Mouse (Mus musculus): ENCODE measurements at regions not wholly inside any gene's neighbourhood (a gene's known extent, or its start where the extent isn't known, plus 50 kb on each side); places are given as distances from the start of the nearest gene placed in this dataset.
"Not testable (repeated sequence)": the region's sequence is repeated elsewhere in the genome, so short reads cannot be mapped to it uniquely, and the experiment has no call there.

DNA sequence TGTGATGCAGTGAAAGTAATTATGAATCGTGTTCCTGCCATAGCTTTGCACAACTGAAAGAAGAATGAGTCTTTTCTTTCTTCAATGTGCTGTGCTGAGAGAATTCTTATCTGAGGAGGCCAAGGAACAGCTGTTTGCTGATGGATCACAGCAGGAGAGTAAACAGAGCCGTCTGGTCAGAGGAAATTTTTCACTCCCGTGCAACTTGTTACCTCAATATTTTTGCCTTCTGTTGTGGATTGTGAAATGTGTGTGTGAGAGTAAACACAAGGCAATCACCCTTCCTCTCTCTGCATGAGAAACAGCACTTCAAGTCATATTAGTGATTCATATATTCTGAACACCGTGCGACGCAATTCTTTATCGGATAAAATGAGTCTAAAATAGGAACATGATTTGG lies 171.9 kb downstream of the Epm2a start:
- DNase-seq (ENCODE audit: extremely low read depth, low read depth), result no peak

DNA sequence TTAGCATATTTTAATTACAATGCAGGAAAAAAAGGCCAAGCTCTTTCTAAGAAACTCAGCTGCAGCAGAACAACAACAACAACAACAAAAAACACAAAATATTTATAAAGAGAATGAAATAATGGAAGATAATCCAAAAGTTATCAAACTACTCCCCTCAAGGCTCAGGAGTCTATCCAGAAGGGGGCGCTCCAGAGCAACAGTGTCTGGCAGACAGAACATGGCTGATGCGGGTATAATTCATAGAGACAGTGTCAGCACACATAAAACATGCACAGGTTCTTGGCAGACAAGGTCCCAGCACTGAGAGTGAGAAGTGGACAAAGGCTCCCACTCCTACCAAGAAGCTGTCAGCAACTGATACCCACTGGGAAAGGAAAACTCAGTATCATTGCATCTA lies 173.9 kb downstream of the Epm2a start:
- no peak for DNase-seq (ENCODE audit: extremely low read depth, low read depth)

DNA sequence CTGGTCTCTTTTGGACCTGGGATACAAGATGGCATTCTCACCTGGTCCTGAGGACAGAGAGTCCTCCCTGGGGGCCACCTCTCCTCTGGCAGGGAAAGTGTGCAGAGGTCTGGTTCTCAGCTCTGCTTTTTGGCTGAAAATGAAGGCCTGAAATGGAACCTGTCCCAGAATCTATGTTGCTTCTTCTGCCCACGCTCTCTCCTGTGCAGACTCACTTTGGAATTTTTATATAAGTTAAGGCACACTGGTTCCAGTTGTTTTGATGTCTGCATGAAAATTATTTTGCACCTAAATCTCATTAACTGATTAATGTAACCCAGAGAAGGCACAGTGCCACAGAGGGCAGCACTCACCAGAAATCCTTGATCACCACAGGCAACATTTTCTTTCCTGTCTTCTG lies 188.1 kb downstream of the Epm2a start:
- no peak for DNase-seq (ENCODE audit: extremely low read depth, low read depth)

DNA sequence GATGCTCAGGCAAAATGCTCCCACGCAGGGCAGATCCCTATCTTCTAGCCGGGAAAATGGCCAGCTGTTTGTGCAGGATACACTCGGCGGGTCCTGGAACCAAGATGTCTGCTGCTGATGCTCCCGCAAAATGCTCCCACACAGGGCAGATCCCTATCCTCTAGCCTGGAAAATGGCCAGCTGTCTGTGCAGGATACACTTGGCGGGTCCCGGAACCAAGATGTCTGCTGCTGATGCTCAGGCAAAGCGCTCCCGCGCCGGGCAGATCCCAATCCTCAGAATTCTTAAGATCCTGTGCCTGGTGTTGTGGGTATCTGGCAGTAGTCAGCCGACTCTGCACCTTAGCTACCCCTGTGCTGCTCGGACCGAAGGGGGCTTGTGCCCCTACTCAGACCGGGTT lies 212.2 kb downstream of the Epm2a start:
- DNase-seq (ENCODE audit: extremely low read depth, low read depth), result not testable (repeated sequence)

DNA sequence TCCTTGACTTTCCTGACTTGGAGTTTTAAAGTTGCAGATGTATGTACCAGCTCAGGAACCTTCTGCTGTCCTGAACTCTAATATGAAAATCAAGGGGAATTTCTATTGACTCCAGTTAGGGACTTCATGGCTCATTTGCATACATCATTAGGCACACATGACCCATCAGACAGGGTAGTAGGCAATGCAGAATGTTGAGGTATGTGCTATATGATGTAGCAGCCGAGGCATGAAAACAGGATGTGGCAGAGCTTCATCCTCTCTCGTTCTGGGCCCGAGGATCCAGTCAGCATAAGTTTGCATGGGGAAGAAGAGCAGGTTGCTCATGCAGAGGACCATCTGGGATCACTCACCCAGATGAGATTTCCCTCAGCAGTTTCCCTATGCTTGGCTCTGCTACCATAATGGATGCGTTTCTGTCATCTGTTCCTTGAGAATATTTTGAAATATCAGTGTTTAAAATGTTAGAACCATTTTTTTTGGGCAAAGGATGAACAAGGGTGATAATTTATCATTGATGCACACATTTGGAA lies 227.4 kb downstream of the Epm2a start:
- DNase-seq (ENCODE audit: extremely low read depth, low read depth), result no peak

DNA sequence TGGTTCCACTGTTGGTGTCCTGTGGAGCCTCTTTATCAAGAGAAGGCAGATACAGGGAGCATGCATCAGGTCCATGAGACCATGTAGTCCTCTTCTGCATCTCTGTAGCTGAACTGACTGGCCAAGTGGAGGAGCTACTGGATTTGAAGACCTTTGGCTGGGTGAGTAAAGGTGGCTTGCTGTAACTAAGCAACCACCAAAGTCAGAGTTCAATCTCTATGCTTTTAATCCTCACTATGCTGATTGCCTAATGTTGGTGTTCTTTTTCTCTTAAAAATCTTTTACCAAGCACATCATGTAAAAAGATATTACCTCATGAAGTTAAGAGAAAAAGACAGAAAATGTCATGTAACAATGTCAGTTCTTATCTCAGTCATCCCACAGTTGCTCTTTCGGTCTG lies 265.2 kb downstream of the Epm2a start:
- no peak for DNase-seq (ENCODE audit: extremely low read depth, low read depth)

DNA sequence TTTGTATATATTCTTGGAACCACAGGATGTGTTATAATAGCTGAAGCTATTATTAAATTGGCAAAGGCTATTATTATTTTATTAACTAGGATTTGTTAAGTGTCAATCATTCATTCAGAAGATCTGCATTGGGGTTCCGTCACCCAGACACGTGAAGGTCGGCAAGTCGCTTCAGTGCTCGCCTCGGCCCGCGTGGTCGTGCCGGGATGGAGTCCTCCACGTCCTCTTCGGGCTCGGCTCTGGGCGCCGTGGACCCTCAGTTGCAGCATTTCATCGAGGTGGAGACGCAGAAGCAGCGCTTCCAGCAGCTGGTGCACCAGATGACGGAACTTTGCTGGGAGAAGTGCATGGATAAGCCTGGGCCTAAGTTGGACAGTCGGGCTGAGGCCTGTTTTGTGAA lies 265.9 kb downstream of the Epm2a start:
- not testable (repeated sequence) for DNase-seq (ENCODE audit: extremely low read depth, low read depth)

DNA sequence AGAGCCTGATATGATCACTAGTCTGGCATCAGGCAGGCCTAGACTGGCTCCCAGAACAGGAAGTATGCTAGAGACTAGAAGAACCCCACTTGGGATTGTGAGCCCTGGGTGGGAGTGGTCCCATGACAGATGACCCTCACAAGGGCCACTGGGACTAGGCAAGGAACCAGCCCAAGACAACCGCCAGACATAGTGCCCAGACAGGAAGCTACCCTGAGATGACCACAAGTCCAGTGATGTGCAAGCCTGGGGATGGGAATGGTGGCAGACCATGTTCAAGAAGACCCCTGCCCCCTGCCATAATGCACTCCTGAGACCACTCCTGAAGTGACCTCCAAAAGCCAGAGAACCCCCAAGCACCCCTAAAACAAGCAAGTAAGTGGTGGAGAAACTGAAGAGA lies 304.9 kb downstream of the Epm2a start:
- DNase-seq (ENCODE audit: extremely low read depth, low read depth), result no peak

DNA sequence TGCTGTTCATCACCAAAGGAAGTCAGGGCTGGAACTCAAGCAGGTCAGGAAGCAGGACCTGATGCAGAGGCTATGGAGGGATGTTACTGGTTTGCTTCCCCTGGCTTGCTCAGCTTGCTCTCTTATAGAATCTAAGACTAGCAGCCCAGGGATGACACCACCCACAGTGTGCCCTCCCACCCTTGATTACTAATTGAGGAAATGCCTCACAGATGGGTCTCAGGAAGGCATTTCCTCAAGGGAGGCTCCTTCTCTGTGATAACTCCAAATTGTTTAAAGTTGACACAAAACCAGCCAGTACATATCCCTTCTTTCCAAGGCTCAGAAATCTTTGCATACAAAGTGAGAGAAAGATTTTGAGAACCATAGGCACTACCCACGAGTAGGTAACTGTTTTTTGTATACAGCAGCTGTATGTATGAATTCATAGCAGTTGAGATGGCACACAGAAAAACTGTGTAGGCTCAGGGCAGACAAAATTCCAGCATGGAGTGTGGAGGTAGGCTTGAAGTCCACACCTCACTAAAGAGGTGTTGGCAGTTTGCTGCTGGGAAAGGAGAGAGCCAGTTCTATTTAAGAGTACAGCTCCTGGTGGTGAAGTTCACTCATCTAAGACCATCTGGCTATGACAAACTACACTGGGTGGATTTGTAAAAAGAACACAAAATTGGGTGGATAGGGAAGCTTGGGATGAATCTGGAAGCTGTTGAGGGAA lies 317.0 kb downstream of the Epm2a start:
- no peak for DNase-seq (ENCODE audit: extremely low read depth, low read depth)

DNA sequence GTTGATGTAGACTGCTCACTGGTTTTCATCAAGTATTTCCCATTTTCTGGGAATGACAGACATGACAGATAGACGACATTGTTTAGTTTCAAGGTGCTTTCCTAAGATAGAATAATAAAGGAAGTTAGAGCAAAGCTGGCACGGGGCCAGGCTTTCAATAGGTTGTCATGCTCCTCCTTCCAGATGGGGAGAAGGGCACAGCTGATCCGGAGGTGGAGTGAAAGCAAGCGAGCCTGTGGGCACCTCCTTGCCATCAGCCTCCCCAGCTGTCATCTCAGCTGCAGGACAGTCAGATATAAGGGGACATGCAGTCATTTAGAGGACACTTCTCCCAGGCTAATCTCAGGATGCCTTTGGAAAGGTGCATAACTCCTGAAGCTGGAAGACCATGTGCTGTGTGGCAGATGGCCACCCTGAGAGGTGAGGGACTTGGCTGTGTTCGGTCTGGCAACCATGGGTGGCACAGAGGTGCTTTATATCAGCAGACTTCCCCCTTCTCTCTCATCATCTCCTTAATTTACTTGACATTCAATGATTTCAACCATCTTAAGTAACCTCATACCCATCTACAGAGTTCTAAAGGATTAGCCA lies 318.6 kb downstream of the Epm2a start:
- peak; percentile 1 for DNase-seq (ENCODE audit: extremely low read depth, low read depth)

DNA sequence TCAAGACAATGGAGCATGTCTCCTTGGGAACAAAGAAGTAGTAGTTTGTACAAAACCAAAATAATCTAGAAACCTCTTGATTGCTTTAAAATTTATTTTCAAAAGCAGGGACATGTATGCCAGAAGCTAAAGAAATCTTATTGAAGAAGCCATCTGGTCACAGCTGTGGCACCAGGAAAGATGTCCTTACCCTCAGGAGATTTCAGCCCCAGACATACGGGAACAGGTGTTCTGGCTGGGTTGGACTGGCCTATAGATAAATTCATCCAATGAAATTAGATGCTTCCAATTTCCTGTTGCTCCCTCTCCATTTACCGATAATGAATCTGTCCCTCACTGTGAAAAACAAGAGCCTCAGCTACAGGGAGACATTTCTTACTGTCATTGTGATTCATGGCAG lies 366.5 kb downstream of the Epm2a start:
- no peak for DNase-seq (ENCODE audit: extremely low read depth, low read depth)

DNA sequence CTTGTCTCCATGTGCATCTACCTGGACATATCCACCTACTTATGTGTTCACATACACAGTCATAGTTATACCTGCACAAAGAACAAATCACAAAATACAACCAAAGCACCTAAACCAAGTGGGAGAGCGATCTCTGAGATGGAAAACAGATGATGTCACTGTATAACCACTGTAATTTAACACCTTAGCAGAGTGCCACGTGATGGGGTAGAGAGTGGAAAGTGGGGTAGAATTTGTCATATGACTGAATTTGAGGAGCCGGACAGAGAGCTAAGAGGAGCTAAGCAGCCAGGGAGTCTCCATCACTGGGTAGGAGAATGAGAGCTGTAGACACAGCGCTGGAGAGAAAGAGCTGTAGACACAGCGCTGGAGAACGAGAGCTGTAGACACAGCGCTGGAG lies 381.6 kb downstream of the Epm2a start:
- DNase-seq (ENCODE audit: extremely low read depth, low read depth), result no peak

DNA sequence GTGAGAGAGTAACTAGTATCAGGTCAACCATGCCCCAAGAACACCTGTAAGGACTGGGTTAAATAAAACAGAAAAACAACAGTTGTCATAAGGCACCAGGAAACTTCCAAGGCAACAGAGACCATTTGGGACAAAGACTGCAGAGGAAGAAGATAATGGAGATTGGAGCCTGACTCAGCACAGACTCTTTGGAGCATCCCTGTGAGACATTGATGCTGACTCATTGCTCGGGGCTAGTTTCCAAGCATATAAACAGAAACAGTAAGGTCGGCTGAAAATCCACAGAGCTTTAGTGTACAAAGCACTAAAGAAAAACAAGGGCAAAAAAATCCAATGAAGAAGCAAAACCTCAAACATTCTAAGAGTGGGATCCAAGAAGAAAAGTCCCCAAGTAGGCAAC lies 386.3 kb downstream of the Epm2a start:
- DNase-seq (ENCODE audit: extremely low read depth, low read depth), result no peak

DNA sequence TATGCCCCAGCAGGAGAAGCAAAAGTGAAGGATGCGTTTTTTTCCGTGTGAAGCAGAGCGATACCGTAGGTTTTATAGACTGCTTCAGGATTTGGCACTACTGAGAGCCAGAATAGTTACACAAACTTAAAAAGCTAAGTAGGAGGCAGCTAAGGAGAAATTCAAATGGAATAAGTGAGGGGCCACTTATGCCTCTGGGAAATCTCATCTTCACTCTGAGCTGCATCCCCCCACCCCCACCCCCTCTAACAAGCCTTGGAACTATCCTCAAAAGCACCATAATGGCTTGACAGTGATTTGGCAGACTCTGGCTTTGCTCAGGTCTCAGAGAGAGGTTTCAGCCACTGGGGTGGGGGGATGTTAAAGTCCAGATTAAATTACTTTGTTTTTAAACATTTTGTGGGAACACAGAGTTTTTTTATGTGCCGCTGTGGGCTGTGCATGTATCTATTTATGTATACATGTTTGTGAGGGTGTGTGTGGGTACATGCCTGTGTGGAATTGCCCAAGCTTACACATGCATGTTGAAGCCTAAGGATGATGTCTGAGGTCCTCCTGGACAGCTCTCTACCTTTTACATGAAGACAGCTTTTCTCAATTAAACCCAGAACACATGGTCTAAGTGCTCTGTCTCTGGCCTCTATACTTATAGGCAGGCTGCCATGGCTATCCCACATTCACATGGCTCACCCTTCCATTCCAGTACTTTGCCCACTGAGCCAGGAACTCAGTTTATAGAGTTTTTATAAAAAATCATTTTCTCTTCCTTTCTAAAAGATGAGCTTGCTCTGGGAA lies 396.6 kb downstream of the Epm2a start:
- DNase-seq (ENCODE audit: extremely low read depth, low read depth), result no peak

DNA sequence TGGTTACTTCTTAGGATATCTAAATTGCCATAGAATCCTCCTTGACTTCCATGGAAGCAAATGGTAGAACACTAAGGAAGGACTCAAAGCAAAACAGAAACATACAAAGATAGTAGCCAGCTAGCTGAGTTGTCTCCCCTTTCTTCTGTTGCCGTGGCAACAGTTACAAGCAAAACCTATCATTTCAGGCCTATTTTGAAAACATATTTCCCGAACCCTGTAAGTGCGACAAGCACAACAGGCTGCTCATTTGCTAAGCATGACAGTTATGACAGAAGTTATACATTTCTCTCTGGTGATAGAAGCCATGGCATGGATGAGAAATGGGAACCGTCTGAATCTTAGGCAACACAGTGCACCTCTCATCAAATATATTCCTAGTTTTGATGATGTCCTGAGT lies 402.4 kb downstream of the Epm2a start:
- no peak for DNase-seq (ENCODE audit: extremely low read depth, low read depth)

DNA sequence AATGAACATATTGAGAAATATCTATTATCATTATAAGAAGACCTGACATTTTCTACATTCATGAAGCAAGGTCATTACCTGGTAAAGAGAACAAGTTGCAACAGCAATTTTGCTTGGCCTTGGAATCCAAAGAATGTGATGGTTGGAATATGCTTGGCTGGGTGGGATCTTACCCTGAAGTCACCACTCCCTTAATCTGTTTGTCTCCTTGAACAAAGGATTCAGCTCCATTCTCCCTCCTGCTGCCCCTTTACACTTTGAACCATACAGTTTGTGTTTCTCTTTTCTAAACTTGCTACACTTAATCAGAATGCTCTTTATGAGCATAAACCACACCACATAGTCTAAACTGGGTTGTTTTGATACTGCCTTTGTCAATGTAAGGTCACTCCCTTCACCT lies 403.8 kb downstream of the Epm2a start:
- DNase-seq (ENCODE audit: extremely low read depth, low read depth), result no peak

DNA sequence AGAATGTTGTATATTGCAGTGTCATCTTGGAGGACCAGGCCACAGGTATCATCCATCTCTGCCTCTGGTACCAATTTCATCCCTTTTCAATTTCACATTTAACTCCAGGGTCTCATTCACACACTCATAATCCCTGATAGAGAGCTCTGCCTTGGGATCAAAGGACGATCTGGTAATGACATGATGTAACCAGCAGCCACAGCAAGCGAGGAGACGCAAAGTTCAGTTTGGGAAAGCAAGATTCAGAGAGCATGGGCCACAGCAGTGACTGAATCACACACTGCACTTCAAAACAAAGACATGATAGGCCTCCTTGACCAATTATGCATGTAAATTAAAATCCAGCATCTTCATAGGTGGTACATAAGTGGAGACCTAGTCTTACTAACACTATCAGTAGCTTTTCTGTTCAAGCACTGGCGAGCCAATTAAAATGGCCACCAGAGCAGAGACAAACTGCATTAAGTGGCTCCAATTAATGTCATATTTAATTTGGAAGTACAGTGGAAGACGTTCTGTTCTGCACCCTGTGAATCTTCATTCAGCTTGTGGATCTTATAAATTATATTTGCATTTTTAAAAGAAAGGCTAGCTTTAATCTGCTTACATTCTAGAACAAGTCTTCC lies 412.0 kb downstream of the Epm2a start:
- no peak for DNase-seq (ENCODE audit: extremely low read depth, low read depth)

DNA sequence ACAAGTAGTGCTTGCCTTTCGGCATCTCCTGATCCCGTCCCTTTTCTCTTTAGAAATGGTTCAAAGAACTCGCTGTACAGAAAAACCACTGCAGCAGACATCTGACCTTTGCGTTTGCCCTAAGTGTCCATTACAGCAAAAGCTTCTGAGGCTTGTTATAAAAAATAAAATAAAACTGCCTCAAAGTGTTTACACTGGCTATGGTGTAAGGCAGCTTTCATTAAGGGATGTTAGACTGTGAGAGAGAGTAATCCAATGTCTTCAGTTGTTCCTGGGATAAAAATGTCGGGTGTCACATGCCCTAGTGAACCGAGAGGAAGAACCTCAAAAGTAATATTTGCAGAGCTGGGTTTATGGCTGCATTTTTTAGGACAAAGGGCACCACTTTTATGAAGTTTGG lies 434.7 kb downstream of the Epm2a start:
- no peak for DNase-seq (ENCODE audit: extremely low read depth, low read depth)

DNA sequence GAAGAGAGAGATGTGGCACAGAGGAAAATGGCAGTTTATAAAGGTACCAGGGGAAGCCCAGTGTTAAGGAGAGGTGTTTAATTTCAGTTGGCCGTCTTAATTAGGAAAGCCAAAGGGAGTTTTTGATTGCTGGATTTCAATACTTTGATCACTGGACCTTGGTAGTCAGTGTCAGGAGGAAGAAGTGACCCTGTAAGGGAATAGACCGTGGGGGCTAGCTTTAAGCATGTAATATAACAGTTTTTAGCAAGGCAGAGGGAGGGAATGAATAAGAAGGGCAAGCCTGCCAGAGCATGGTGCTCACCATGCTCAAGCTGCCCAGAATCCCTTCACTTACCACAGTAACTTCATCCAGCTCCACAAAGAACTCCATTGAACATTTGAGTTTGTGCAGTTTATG lies 437.1 kb downstream of the Epm2a start:
- DNase-seq (ENCODE audit: extremely low read depth, low read depth), result no peak

DNA sequence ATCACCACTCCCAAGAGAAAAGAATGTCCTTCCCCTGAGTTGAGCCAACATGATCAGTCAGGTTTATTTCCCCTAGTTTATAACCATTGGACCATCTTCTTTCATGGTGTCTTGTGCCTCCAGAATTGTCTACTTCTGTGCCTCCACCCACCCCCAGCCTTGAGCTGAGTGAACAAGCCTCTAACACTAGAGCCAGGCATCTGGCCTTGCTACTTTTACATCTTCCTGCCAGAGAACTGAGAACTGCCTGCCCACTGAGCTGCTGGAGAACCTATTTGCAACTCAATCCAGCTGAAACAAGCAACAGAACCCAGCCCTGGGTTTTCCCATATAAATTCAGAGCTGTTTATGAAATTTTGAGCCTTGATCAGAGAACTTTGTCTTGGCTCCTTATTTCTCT lies 444.0 kb downstream of the Epm2a start:
- no peak for DNase-seq (ENCODE audit: extremely low read depth, low read depth)

DNA sequence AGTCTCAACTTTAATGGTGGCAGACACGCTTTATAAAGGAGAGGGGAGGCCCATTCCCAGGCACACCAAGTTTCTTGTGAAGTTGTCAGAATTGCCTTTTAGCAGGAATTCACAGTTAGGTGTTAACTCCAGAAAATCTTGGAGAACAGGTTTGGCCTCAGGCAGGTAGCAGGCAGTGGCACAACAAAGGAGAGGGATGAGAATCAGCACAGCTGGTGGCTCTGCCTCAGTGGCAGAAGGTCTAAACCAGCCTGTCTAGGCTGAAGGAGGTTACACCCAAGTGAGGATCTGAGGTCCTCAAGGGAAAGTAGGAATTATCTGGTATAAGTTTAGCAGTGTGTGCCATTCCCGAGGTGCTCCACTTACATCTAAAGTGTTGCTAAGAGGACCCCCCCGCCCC lies 456.3 kb downstream of the Epm2a start:
- DNase-seq (ENCODE audit: extremely low read depth, low read depth), result no peak

All from MEL-GATA-1-ER (cell line).